Mouse (Mus musculus): ENCODE measurements around the gene Camsap3.

Gene Camsap3

GRCm38 (mm10) chr8:3655526-3655925 is 68.4 kb downstream of the Camsap3 start, which contains the start of gene Retn:
Gene Retn (plus strand): TSS chr8:3655770.
- no peak for DNase-seq (ENCODE audit: low read depth, low spot score)

- no peak for DNase-seq (ENCODE audit: low read depth, low spot score)
These were observed 69.8 kb downstream of the Camsap3 start for GRCm38 (mm10) chr8:3656725-3657381.

All from c-Kit-negative CD71-positive TER-119-positive erythroid progenitor cells, embryonic 14.5 days (primary cell).